Mouse (Mus musculus) gastrocnemius, adult 18-20 months (tissue): Measurements from ENCODE around the gene Pik3r5. TPM values are rescaled to one million over a fixed set of nuclear protein-coding genes. Genes with fewer than 3 reads are reported as not detected.

ENCODE experiments used
- DNase-seq: peaks from one replicate; pipeline ENCODE4 v3.0.0; 2021; ENCODE audit warnings: low spot score
- total RNA-seq, 2 experiments: library from RNA; stranded (reverse); gene quantifications; 2 replicates each; pipeline ENCODE4 v1.2.3; 2021

Pik3r5 gene
- total RNA-seq, 2 experiments from 2014 or later = 0.23 to 0.88 TPM

- no peak for DNase-seq
Measured at GRCm38 (mm10) chr11:68400727-68401219, 31.1 kb upstream of the Pik3r5 start, which contains the start of gene Ntn1. Ntn1 (minus strand) TSS chr11:68400823.

GRCm38 (mm10) chr11:68401428-68401827, 30.5 kb upstream of the Pik3r5 start:
- DNase-seq = no peak

GRCm38 (mm10) chr11:68404185-68404584, 27.7 kb upstream of the Pik3r5 start:
- DNase-seq = no peak

- DNase-seq = no peak
Measured at GRCm38 (mm10) chr11:68405576-68405975, 26.3 kb upstream of the Pik3r5 start.

GRCm38 (mm10) chr11:68407266-68407926, 24.5 kb upstream of the Pik3r5 start:
- no peak for DNase-seq

GRCm38 (mm10) chr11:68408127-68408526, 23.8 kb upstream of the Pik3r5 start:
- DNase-seq = peak; percentile 87

- DNase-seq = no peak
Measured at GRCm38 (mm10) chr11:68417001-68417400, 14.9 kb upstream of the Pik3r5 start.

- DNase-seq = peak; percentile 18
Measured at GRCm38 (mm10) chr11:68417831-68418230, 14.1 kb upstream of the Pik3r5 start.

GRCm38 (mm10) chr11:68425492-68426315, 6.2 kb upstream of the Pik3r5 start:
- no peak for DNase-seq

GRCm38 (mm10) chr11:68427083-68427570, 4.8 kb upstream of the Pik3r5 start:
- no peak for DNase-seq

GRCm38 (mm10) chr11:68430662-68431061, 1.3 kb upstream of the Pik3r5 start:
- DNase-seq = no peak

GRCm38 (mm10) chr11:68432361-68433021, 570 bp downstream of the Pik3r5 start:
- DNase-seq = no peak

- DNase-seq = no peak
Measured at GRCm38 (mm10) chr11:68433534-68433933, 1.6 kb downstream of the Pik3r5 start.

- no peak for DNase-seq
Measured at GRCm38 (mm10) chr11:68434697-68435096, 2.8 kb downstream of the Pik3r5 start.

GRCm38 (mm10) chr11:68435601-68436000, 3.7 kb downstream of the Pik3r5 start:
- no peak for DNase-seq

- DNase-seq = no peak
Measured at GRCm38 (mm10) chr11:68436376-68436775, 4.5 kb downstream of the Pik3r5 start.

GRCm38 (mm10) chr11:68440100-68440499, 8.2 kb downstream of the Pik3r5 start:
- no peak for DNase-seq

- no peak for DNase-seq
Measured at GRCm38 (mm10) chr11:68440965-68441364, 9.0 kb downstream of the Pik3r5 start.

- no peak for DNase-seq
Measured at GRCm38 (mm10) chr11:68442346-68442745, 10.4 kb downstream of the Pik3r5 start.

- DNase-seq = no peak
Measured at GRCm38 (mm10) chr11:68442983-68443638, 11.2 kb downstream of the Pik3r5 start.

GRCm38 (mm10) chr11:68445901-68446300, 14.0 kb downstream of the Pik3r5 start:
- no peak for DNase-seq
